Mouse (Mus musculus): ENCODE measurements around the gene Try4.
"Not testable (repeated sequence)": the region's sequence is repeated elsewhere in the genome, so short reads cannot be mapped to it uniquely, and the experiment has no call there.

The Try4 gene

GRCm38 (mm10) chr6:41301969-41302368, at the start of gene Try4:
Try4 (plus strand) TSS chr6:41302269.
- no peak for DNase-seq

GRCm38 (mm10) chr6:41253314-41253713, 48.8 kb upstream of the Try4 start:
- not testable (repeated sequence) for DNase-seq

GRCm38 (mm10) chr6:41256424-41256823, 45.6 kb upstream of the Try4 start:
- no peak for DNase-seq

GRCm38 (mm10) chr6:41257432-41257831, 44.6 kb upstream of the Try4 start:
- no peak for DNase-seq

GRCm38 (mm10) chr6:41262796-41263195, 39.3 kb upstream of the Try4 start:
- no peak for DNase-seq

GRCm38 (mm10) chr6:41266140-41266539, 35.9 kb upstream of the Try4 start:
- no peak for DNase-seq

- DNase-seq, result no peak
Measured at GRCm38 (mm10) chr6:41298255-41298654, 3.8 kb upstream of the Try4 start.

- DNase-seq, result not testable (repeated sequence)
Measured at GRCm38 (mm10) chr6:41316741-41317140, 14.7 kb downstream of the Try4 start, which contains the start of gene Try5. Try5 (minus strand) TSS chr6:41316841.

- DNase-seq, result no peak
Measured at GRCm38 (mm10) chr6:41353932-41354331, 51.9 kb downstream of the Try4 start, which contains the start of gene Try10. Try10 (plus strand) TSS chr6:41354105.

All from cerebellum, adult 8-10 months (tissue).